Mouse (Mus musculus): ENCODE measurements around the gene Gng8. TPM values are rescaled to one million over a fixed set of nuclear protein-coding genes. Genes with fewer than 3 reads are reported as not detected.

Gene Gng8
- polyA plus RNA-seq, 1 experiment from 2014 or later: 0.81 TPM

GRCm38 (mm10) chr7:16876006-16876405 lies 15.6 kb upstream of the Gng8 start:
- Histone ChIP-seq H3K4me3 (replicated peaks) (peak overlapping the region; percentile 67), H3K27ac (no peak overlapping the region), H3K9ac (no peak overlapping the region; the same call in 1 of the 2 replicates), H3K27me3 (peaks cover 28% of the 10 kb centered on the region), H3K4me2 (peak overlapping the region; percentile 97), H3K36me3 (0 out of 2 replicates have a peak, but pooled peaks cover 2% of the 10 kb centered on the region), H3K4me1 (replicated peaks) (peaks cover 37% of the 10 kb centered on the region), H3K9me3 (replicated peaks) (no peaks in the 10 kb centered on the region)
- ATAC-seq (ENCODE audit: low read depth) (no peak), DNase-seq (no peak)
- WGBS (ENCODE audit: insufficient replicate concordance): 26% methylated on average over 11 of the region's 11 CpGs

GRCm38 (mm10) chr7:16876608-16877007 lies 15.0 kb upstream of the Gng8 start:
- WGBS (ENCODE audit: insufficient replicate concordance): 14% methylated on average over 13 of the region's 13 CpGs
- Histone ChIP-seq H3K4me3 (replicated peaks) (peak overlapping the region; percentile 67), H3K9ac (no peak overlapping the region)

GRCm38 (mm10) chr7:16877717-16878116 lies 13.9 kb upstream of the Gng8 start:
- Histone ChIP-seq H3K4me3 (replicated peaks) (no peak overlapping the region), H3K36me3 (no peaks in the 10 kb centered on the region), H3K9me3 (replicated peaks) (no peaks in the 10 kb centered on the region), H3K27ac (no peak overlapping the region), H3K4me2 (no peak overlapping the region), H3K9ac (no peak overlapping the region), H3K27me3 (peaks cover 34% of the 10 kb centered on the region), H3K4me1 (replicated peaks) (peaks cover 37% of the 10 kb centered on the region)
- ATAC-seq (ENCODE audit: low read depth): no peak
- 68% methylated on average over 3 of the region's 3 CpGs for WGBS (ENCODE audit: insufficient replicate concordance)
- DNase-seq: no peak

More at GRCm38 (mm10) chr7:16876608-16877007, 15.0 kb upstream of the Gng8 start:
- H3K9me3 ChIP-seq (replicated peaks): no peaks in the 10 kb centered on the region
- no peak for ATAC-seq (ENCODE audit: low read depth)
- DNase-seq: no peak
- H3K27ac ChIP-seq: no peak overlapping the region
- H3K4me2 ChIP-seq: peak overlapping the region; percentile 28
- no peaks in the 10 kb centered on the region for H3K36me3 ChIP-seq
- H3K4me1 ChIP-seq (replicated peaks): peaks cover 37% of the 10 kb centered on the region
- peaks cover 33% of the 10 kb centered on the region for H3K27me3 ChIP-seq

GRCm38 (mm10) chr7:16879796-16880547 lies 11.6 kb upstream of the Gng8 start:
- no peak overlapping the region for H3K9ac ChIP-seq
- 34% methylated on average over 9 of the region's 9 CpGs for WGBS (ENCODE audit: insufficient replicate concordance)
- H3K4me1 ChIP-seq (replicated peaks): peaks cover 28% of the 10 kb centered on the region
- H3K36me3 ChIP-seq: peaks cover 4% of the 10 kb centered on the region; the same call in 1 of the 2 replicates
- peaks cover 56% of the 10 kb centered on the region for H3K27me3 ChIP-seq
- H3K4me2 ChIP-seq: no peak overlapping the region
- no peak for ATAC-seq (ENCODE audit: low read depth)
- no peaks in the 10 kb centered on the region for H3K9me3 ChIP-seq (replicated peaks)
- no peak for DNase-seq
- no peak overlapping the region for H3K27ac ChIP-seq
- no peak overlapping the region for H3K4me3 ChIP-seq (replicated peaks)

- Histone ChIP-seq H3K4me1 (replicated peaks) (peaks cover 27% of the 10 kb centered on the region), H3K36me3 (peaks cover 10% of the 10 kb centered on the region; the same call in 1 of the 2 replicates), H3K27ac (no peak overlapping the region), H3K9me3 (replicated peaks) (peaks cover 6% of the 10 kb centered on the region), H3K4me3 (replicated peaks) (no peak overlapping the region), H3K4me2 (no peak overlapping the region), H3K27me3 (peaks cover 58% of the 10 kb centered on the region), H3K9ac (no peak overlapping the region)
- 8% methylated on average over 5 of the region's 5 CpGs for WGBS (ENCODE audit: insufficient replicate concordance)
- ATAC-seq (ENCODE audit: low read depth) (no peak), DNase-seq (no peak)
These were observed 11.0 kb upstream of the Gng8 start for GRCm38 (mm10) chr7:16880615-16881014.

GRCm38 (mm10) chr7:16883162-16883561 lies 8.4 kb upstream of the Gng8 start:
- Histone ChIP-seq H3K4me1 (replicated peaks) (peaks cover 15% of the 10 kb centered on the region), H3K36me3 (peaks cover 15% of the 10 kb centered on the region; the same call in 1 of the 2 replicates), H3K9me3 (replicated peaks) (peaks cover 15% of the 10 kb centered on the region), H3K4me2 (no peak overlapping the region), H3K27me3 (peaks cover 67% of the 10 kb centered on the region), H3K4me3 (replicated peaks) (no peak overlapping the region), H3K27ac (no peak overlapping the region), H3K9ac (no peak overlapping the region)
- WGBS (ENCODE audit: insufficient replicate concordance): 75% methylated on average over 6 of the region's 6 CpGs
- no peak for DNase-seq
- ATAC-seq (ENCODE audit: low read depth): no peak

- Histone ChIP-seq H3K4me1 (replicated peaks) (peaks cover 15% of the 10 kb centered on the region), H3K9me3 (replicated peaks) (peaks cover 15% of the 10 kb centered on the region), H3K27ac (no peak overlapping the region), H3K27me3 (peaks cover 78% of the 10 kb centered on the region), H3K36me3 (peaks cover 15% of the 10 kb centered on the region; the same call in 1 of the 2 replicates), H3K4me3 (replicated peaks) (no peak overlapping the region), H3K4me2 (no peak overlapping the region), H3K9ac (no peak overlapping the region)
- 26% methylated on average over 4 of the region's 4 CpGs for WGBS (ENCODE audit: insufficient replicate concordance)
- ATAC-seq (ENCODE audit: low read depth) (no peak), DNase-seq (no peak)
These were observed 7.3 kb upstream of the Gng8 start for GRCm38 (mm10) chr7:16884334-16884733.

GRCm38 (mm10) chr7:16885271-16885776 lies 6.3 kb upstream of the Gng8 start:
- ATAC-seq (ENCODE audit: low read depth) (no peak), DNase-seq (no peak)
- H3K4me3 ChIP-seq (replicated peaks): peak overlapping the region; percentile 38
- H3K36me3 ChIP-seq: peaks cover 15% of the 10 kb centered on the region; the same call in 1 of the 2 replicates
- no peak overlapping the region for H3K27ac ChIP-seq
- peaks cover 86% of the 10 kb centered on the region for H3K27me3 ChIP-seq
- H3K9me3 ChIP-seq (replicated peaks): peaks cover 15% of the 10 kb centered on the region
- H3K9ac ChIP-seq: no peak overlapping the region
- H3K4me2 ChIP-seq: peak overlapping the region; percentile 51
- WGBS (ENCODE audit: insufficient replicate concordance): 6% methylated on average over 68 of the region's 95 CpGs
- peaks cover 10% of the 10 kb centered on the region for H3K4me1 ChIP-seq (replicated peaks)

GRCm38 (mm10) chr7:16885905-16886304 lies 5.7 kb upstream of the Gng8 start:
- Histone ChIP-seq H3K27me3 (peaks cover 87% of the 10 kb centered on the region), H3K4me1 (replicated peaks) (peaks cover 6% of the 10 kb centered on the region; the same call in 1 of the 2 replicates), H3K9ac (no peak overlapping the region), H3K27ac (no peak overlapping the region), H3K4me2 (peak overlapping the region; percentile 51; the same call in 1 of the 2 replicates), H3K36me3 (peaks cover 15% of the 10 kb centered on the region; the same call in 1 of the 2 replicates), H3K4me3 (replicated peaks) (peak overlapping the region; percentile 38), H3K9me3 (replicated peaks) (peaks cover 15% of the 10 kb centered on the region)
- ATAC-seq (ENCODE audit: low read depth) (no peak), DNase-seq (no peak)
- WGBS (ENCODE audit: insufficient replicate concordance): 34% methylated on average over 59 of the region's 59 CpGs

- DNase-seq: no peak
These were observed 1.1 kb upstream of the Gng8 start for GRCm38 (mm10) chr7:16890536-16890935.

GRCm38 (mm10) chr7:16890944-16891343 lies 642 bp upstream of the Gng8 start:
- Histone ChIP-seq H3K9ac (no peak overlapping the region), H3K27me3 (peaks cover 92% of the 10 kb centered on the region), H3K36me3 (peaks cover 2% of the 10 kb centered on the region; the same call in 1 of the 2 replicates), H3K4me1 (replicated peaks) (peaks cover 27% of the 10 kb centered on the region), H3K27ac (no peak overlapping the region), H3K9me3 (replicated peaks) (peaks cover 6% of the 10 kb centered on the region), H3K4me2 (peak overlapping the region; percentile 66), H3K4me3 (replicated peaks) (no peak overlapping the region)
- WGBS (ENCODE audit: insufficient replicate concordance): 6% methylated on average over 23 of the region's 23 CpGs
- no peak for DNase-seq
- ATAC-seq (ENCODE audit: low read depth): no peak

More at GRCm38 (mm10) chr7:16890536-16890935, 1.1 kb upstream of the Gng8 start:
- Histone ChIP-seq H3K4me2 (0 out of 2 replicates have a peak overlapping the region, but pooled peaks have one; percentile 66), H3K27ac (no peak overlapping the region), H3K36me3 (peaks cover 6% of the 10 kb centered on the region; the same call in 1 of the 2 replicates), H3K27me3 (peaks cover 96% of the 10 kb centered on the region), H3K9me3 (replicated peaks) (peaks cover 10% of the 10 kb centered on the region), H3K4me3 (replicated peaks) (no peak overlapping the region), H3K4me1 (replicated peaks) (peaks cover 27% of the 10 kb centered on the region), H3K9ac (no peak overlapping the region)
- no peak for ATAC-seq (ENCODE audit: low read depth)
- WGBS (ENCODE audit: insufficient replicate concordance): 46% methylated on average over 6 of the region's 6 CpGs

Data from liver, embryonic 13.5 days (tissue).